Mouse (Mus musculus): ENCODE data around the gene Celf2.

Gene Celf2

DNA sequence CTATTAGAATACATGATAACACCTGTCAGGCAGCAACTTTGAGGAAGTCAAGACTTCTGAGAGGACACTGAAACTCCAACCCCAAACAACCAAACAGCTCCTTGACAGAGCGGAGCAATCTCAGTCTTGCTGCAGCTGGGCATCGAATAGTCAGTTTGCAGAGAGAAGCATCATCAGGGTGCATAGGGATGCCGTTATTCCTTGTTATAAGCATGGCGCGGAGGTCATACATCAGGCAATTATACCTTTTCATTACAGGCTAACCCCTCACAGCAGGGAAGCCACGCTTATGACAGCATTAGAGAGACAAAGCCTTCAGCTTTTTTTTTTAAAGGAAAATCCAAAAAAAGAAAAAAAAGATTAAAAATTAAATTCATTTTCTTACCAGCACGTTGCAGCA lies 113.9 kb downstream of the Celf2 start:
- no peak for DNase-seq (ENCODE audit: extremely low spot score, low read depth, low spot score)

DNA sequence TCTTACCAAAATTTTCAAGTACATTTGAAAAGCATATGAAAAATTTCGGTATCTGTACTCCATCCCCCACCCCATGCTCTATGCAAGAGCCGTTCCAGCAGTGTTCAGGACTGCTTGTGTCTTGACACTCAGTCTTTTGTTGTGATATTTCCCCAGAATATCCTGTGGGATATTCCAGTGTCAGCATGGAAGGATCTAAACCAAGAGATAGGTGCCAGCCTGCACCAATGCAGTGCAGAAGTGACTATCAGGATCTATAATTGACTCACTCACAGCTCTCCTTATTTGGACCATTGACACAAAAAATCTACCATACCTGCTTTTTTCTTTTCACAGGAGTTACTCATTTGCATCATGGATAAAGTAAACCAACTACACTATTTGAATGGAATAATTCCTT lies 116.9 kb downstream of the Celf2 start:
- no peak for DNase-seq (ENCODE audit: extremely low spot score, low read depth, low spot score)

DNA sequence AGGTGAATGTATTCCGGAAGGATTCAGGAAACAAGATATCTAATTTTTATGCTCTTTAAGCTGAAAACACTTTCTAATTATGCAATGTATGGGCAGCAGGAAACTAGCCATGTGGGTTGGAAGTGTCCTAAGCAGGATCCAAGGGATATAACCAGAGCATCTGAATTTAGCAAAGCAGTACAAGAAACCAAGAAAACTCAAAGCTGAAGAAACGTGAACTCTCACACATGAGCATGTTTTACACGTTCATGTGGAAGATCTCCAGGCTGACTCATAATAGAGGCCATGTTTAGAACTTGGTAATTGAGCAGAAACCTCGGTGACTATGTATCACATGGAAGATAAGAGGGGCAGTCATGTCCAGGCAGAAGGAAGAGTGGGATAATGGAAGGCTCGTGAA lies 120.1 kb downstream of the Celf2 start:
- no peak for DNase-seq (ENCODE audit: extremely low spot score, low read depth, low spot score)

DNA sequence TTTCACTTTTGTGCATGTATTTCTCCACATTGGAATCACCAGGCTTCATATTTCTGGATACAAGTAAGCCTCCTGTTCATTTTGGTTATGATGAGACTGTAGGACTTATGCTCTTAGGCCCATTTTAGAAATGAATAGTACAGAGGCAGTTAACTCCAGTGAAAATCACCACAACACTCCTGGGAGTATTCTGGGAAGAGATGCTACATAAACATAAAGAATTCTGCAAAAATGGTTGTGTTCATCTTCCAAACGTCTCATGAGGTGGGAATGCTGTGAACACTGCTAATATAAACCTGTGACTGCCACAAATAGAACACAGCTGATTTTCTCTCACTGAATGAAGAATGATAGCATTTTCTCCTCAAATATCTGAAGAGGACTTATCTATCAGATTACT lies 130.6 kb downstream of the Celf2 start:
- no peak for DNase-seq (ENCODE audit: extremely low spot score, low read depth, low spot score)

DNA sequence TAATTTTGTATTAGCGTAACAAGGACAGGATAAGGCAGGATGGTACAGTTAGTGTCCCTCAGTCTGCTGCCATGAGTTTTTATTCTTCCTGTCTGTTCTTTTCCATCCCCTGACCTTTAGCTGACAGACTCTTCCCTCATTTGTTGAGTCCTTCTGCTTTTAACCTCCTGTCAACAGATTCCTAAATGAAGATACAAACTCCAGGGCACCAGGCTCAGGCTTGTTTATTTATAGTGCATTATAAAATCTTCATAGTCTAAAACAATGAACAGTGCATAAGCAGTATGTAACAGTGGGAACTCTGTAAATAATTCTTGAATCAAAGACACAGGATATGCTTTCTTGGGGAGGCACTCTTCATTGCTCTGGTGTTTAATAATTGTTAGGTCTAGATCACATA lies 131.5 kb downstream of the Celf2 start:
- DNase-seq (ENCODE audit: extremely low spot score, low read depth, low spot score) = no peak

DNA sequence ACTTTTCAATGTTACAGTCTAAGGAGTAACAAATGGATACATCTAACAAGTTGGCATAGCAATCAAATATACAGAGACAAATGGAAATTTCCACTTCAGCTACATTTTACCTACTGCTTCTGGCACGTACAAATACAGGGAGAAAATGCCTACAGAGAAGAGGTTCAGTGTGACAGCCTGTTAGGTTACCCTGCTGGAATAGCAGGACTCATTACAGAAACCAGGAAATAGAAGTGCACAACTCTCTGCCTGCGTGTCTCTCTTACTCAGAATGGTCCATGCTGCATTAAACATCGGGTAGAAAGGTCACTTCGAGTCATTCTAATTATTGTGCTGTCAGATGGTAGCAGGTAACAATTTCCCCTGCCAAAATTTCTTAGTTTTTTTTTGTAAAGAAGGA lies 141.6 kb downstream of the Celf2 start:
- no peak for DNase-seq (ENCODE audit: extremely low spot score, low read depth, low spot score)

DNA sequence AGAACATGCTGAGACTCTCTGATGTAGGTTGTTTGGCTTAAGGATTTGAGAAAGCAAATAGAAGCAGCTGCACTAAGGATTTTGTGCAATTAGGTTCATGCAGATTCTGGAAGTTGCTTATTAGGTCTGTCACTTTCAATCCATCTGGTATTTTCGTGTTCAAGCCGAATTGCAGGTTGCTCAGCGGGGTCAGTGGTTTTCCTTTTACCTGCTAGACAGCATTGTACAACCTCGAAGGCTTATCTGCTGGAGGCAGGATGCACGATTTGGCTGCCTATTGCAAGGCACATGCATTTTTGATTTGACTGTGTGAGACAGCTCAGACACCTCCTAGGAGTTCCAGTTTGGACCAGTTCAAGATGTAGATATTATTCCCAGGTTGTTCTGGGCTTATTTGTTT lies 149.8 kb downstream of the Celf2 start:
- DNase-seq (ENCODE audit: extremely low spot score, low read depth, low spot score) = no peak

DNA sequence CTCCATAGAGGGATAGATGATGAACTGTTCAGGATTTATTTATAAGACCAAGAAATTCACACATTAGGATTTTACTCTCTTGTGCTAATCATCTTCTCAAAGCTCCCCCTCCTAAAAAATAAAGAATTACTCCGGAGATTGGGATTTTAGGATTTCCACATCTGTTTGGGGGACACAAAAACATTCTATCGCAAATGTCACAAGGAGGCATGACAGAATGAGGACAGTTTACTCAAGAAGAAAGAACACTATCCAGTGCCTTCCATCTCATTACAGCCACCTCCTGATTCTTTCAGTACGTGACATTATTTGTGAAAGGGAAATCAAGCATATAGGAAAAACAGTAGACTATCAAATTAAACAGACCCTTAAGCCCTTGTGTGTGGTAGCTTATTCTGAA lies 150.5 kb downstream of the Celf2 start:
- DNase-seq (ENCODE audit: extremely low spot score, low read depth, low spot score) = no peak

DNA sequence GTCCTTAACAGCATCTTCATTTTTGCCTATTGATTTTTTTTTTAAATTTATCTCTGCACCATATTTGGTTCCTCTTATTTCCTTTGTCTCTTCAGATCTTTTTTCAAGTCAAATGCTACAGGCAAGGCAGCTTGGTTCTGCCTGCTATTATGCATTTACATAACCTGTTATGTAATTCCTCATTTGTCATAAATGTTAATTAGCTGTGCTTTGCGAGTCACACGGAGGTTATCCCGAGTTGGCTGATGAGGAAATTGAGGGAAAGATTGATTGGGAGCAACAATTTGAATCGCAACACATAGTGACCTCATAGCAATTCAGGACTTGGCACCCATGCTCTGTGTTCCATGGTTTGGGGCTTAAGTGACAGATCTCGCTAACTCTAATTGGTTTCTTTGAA lies 158.1 kb downstream of the Celf2 start:
- DNase-seq (ENCODE audit: extremely low spot score, low read depth, low spot score) = no peak

DNA sequence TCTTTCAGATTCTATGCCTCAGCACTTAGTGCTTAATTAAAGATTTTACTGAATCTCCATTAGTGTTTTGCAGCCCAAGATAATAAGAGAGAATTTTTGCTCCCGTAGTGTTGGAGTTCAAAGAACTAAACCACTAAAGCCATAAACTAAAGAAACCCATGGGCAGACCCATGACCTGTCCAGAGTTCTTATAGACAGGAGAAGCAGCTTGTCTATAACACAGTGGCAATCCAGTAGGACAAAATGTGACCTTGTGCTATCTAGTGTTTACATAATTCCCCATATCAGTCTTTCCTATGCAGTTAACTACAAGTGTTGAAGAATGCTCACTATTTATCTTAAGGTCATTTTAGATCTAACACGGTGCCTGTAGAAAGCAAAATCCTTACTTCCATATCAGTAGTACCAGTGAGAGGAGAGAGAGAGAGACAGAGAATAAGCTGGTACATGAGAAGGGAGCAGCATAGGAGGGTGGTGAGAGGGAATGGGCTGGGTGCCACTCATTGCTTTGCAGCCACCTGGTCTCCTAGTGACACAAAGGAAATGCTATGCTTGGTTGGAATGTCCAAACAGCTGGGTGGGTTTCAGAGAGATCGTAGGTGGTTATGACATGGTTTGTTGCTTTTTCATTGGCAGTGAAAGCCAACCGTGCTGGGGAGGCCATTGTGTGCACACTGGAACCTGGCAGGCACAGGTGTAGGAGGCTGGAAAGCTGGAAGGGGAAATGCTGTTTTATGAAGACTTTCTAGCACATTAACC lies 162.5 kb downstream of the Celf2 start:
- no peak for DNase-seq (ENCODE audit: extremely low spot score, low read depth, low spot score)

DNA sequence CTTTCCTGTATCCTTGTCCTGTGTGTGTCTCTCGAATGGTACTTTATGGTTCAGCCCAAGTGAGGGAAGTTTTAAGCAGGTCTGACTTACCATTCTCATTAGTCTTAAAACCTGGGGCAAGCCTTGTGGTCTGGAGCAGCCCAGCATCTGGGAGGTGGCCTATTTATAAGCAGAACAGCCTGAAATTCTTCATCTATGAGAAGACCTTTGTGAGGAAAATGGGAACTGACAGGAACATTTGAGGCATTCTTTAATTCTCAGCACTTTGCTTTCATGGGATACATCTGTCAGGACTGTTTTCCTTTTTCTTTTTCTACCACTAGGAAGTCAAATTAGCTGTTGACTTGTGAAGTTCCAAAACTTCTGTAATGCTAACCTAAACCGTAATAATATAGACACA lies 164.4 kb downstream of the Celf2 start:
- DNase-seq (ENCODE audit: extremely low spot score, low read depth, low spot score) = no peak

DNA sequence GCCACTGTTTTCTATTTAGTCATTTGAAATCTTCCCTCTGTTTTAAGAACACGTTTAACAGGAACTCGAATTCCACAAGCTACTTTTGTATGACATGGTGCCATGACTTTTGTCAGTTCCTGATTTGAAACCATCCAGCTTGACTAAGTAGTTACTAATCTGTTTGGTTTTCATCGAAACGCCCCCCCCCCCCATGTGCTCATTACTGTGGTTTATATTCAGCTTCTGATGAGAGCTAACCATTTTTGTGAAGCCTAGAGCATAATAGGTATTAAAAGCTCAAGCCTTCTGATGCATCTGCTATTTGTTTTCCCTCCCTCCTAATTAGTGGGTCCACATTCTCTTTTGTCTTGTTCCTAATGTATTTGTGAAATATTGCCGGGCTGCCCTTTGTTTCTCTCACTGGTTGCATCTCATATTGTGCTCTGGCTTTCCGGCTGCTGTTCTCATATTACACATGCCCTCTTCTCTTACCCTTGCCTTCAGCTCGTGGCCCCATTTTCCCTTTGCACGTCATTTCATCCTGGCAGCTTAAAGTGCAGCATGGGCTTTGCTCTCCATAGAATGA lies 166.4 kb downstream of the Celf2 start:
- no peak for DNase-seq (ENCODE audit: extremely low spot score, low read depth, low spot score)

DNA sequence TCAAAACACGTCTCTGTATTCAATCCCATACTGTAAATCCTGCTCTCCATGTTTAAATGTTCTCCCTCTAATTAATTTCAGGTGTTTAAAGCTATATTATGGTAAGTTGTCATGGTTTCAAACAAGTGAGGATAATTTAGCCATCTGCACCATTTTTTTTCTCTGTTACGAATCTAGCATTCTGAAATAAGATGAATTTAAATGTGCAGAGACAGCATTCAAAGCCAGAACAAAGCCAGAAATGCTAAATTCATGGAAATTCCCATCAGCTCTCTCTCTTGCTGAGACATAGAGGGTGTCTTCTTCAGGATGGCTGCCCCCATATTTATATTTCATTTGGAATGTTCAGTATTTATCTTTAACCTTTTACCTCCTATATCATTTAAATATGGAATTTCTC lies 174.5 kb downstream of the Celf2 start:
- no peak for DNase-seq (ENCODE audit: extremely low spot score, low read depth, low spot score)

DNA sequence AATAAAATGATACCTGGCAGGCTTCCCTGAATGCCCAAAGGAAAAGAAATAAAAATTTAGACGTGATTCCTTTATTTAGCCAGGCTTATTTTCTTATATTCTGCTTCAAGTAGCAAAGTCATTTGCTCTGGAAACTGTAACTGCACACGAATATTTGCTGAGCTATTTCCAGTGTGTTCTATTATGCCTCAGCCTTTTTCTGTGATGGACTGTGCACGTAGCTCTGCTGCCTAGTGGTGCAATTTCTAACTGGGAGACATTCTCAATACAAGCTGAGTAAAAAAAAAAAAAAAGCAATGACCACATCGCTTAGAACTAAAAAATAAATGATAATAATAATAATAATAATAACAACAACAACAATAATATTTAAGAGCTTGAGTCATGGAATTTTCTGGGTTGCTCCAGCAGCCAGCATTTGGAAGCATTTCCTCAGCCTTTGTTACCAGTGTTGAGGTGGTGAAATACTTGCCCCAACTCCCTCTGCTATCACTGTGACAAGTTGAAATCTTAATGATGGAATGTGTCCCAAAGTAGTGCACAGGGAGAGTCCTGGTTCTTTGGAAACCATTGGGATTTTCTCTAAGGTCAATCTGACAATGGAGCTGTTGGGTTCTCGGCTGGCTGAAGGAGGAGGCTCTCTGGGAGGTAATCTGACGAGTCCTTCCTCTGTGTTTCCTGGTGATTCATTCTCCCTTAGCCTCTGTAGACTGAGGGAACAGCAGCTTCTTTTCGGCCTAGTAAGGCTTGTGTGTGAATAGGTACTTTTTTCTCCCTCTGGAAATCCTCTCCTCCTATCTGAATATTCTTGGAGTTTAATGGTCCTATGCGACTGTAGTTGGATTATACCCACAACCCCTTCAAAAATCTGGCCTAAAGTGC lies 181.1 kb downstream of the Celf2 start:
- DNase-seq (ENCODE audit: extremely low spot score, low read depth, low spot score) = no peak

DNA sequence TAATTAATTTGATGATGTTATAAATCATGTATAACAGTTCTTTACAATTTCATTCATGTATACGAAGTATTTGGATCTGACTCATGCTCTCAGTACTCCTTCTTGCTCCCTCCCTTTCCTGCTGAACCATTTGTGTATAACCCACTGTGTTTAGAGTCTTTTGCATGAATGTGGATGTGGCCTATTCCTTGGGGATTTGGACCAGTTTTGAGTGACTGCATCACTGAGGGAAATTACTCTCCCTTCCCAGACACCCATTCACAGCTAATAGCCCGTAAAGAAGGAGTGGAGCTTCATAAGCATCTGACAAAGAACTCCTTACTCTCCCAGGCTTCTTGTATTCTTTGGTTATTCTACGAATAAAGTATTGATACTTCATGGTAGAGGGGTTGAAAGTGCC lies 189.6 kb downstream of the Celf2 start:
- DNase-seq (ENCODE audit: extremely low spot score, low read depth, low spot score) = no peak

DNA sequence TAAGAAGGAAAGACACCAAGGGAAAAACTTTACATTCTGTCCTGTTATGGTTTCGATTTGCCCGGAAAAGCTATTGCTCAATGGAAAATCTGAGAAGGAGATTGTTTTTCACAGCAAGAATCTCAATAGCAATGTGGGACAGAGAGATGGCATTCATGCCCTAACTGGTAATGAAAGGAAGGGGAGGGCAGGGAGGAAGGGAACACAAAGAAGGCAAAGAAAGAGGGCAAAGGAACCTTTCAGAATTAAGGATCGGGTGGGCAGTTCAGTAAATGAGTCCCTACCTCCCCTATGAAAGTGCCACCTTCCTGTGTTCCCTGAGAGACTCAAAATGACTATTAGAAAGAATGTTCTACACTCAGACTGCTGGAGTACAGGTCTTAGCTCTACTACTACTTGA lies 197.6 kb downstream of the Celf2 start:
- no peak for DNase-seq (ENCODE audit: extremely low spot score, low read depth, low spot score)

DNA sequence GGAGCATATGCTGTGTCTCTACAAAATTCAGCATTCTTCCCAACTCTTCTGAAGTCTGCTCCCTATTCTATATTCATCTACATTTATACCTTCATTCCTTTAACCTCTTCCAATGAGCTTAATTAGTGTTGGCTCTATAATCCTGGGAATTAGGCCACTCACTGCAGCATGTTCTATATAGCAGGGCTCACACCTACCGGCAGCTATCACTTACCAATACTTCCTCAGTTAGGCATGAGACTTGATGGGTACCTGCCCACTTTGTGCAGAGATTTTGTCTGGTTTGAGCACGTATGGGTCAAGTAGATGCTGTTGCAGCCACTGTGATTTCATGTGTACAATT lies 198.6 kb downstream of the Celf2 start:
- DNase-seq (ENCODE audit: extremely low spot score, low read depth, low spot score) = no peak

DNA sequence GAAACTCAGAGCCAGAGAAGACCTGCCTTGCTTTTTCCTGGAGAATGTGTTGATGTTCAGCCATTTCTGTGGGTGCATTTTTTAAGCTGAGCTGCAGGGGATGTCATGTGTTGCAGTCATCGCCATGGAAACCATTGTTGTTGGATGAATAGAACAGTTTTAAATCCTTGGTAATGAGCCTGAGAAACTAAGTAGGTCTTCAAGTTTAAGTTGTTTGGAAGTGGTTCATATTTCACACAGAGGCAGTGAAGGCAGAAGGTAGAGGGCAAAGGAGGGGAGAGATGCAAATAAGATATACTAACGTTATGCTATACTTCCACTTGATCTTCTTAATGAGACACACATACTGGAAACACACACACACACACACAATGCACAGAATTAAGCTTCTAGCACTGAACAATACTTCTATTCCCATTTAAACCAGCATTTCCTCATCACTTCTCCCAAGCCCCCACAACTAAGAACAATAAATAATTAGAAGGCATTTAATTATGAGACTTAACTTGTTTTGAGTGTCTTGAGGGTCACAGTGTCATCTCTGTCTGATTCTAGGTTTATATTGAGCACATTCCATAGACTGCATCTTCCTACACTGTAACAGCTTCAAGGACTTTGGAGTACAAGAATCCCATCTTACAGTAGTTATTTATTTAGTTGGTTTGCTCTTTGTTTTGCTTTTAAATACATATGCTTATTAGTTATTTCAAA lies 199.1 kb downstream of the Celf2 start:
- DNase-seq (ENCODE audit: extremely low spot score, low read depth, low spot score) = peak; percentile 12

DNA sequence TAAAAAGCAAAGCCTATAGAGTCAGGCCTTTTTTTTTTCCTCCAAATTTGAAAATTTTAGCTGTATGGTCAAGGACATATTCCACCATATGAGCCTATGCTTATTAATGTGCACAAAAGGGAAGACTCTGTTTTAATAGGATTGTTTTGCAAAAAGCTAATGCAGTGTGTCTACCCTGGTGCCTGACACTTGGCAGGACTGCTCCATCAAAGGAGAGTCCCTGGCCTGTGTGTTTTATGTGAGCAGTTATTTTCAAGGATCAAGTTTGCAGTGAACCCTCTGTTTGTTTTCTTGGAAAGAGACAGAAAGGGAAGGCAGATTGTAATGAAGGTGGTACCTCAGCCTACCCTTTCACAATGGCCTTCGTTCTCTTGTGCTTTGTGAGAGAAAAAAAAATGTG lies 200.0 kb downstream of the Celf2 start:
- DNase-seq (ENCODE audit: extremely low spot score, low read depth, low spot score) = no peak

DNA sequence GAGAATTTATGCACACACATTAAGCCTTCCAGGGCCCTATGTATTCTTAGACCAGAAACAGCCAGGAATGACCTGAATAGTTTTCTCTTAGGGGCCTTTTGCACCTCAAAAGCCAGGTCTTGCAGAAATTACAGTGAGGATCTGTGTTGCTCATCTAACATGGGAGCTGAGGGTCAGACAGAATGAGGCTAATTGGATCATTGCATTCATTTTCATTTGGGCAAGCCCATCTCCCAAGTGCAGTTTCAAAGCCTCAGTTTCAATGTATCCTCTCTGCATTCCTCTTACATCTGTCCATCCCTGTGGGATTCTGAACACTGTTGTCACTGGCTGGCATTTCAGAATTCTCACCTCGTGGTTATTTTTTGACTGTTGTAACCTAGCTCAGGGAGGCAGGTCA lies 200.6 kb downstream of the Celf2 start:
- no peak for DNase-seq (ENCODE audit: extremely low spot score, low read depth, low spot score)

DNA sequence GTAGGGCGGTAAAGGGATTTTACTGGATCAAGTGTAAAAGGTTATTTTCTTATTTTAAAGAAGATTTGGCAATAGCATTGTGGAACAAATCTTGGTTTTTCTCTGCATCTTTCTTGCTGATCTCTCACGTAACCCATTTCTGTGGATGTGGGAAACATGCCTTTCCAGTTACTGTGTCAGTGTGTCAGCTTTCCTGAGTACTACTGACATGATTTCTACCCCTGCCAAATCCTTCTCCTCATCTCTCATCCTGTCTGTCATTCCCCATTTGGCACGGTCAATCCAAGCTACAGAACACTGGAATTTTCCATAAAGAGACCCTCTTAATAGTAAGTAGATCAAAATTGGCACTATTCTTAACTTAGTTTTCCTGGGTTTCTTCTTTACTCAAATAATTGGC lies 221.9 kb downstream of the Celf2 start:
- DNase-seq (ENCODE audit: extremely low spot score, low read depth, low spot score) = no peak

DNA sequence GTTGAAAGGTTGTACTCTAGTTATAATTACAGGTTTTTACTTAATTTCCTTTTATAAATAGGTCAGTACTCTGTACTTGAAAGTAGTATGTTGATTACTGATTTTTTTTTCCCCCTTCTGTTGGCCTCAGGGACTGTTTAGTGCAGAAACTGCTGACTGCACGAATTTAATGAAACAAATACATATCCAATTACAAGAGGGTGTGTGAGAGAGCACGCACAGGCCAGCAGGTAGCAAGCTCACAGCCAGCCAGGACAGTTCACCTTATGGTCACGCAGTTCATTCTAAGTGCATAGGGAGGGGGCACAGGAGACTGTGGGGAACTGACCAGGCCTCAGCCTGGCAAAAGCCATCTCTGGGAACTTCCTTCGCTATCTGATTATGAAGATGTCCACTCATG lies 236.1 kb downstream of the Celf2 start:
- DNase-seq (ENCODE audit: extremely low spot score, low read depth, low spot score) = no peak
